ENCODE assay signal across 19 mouse cellular contexts in genomic region chr17:45296363-45296762, GRCm38 (mm10).
DNase-seq lines count a peak whose midpoint lies in the region; ATAC-seq and TF ChIP-seq lines count a peak whose summit lies in the region.
"Had no signal": no experiment of that assay in that cellular context is flagged by ENCODE, and none has a peak within 500 bp of the region (broad histone marks: within the 10 kb centered on the region; RNA-seq: fewer than 3 reads in every experiment).

No protein-coding gene starts in this region.

- H3K27me3 ChIP-seq in liver, postnatal 0 days (ENCODE audit: insufficient read depth, low read length): no peaks in the 10 kb centered on the region
- no peaks in the 10 kb centered on the region for H3K27me3 ChIP-seq in liver, embryonic 12.5 days (replicated peaks)
- no peaks in the 10 kb centered on the region for H3K27me3 ChIP-seq in MEL (ENCODE audit: control insufficient read depth in 1 of 2, insufficient read depth in 2 of 2, low read length in 2 of 2)
- H3K27me3 ChIP-seq: embryonic facial prominence, embryonic 13.5 days; forebrain, embryonic 12.5 days; liver, embryonic 13.5 days; neural tube, embryonic 15.5 days had no signal

- no peak for TF ChIP-seq POLR2A in MEL (IDR thresholded peaks at IDR 0.05; ENCODE audit: control insufficient read depth in 1 of 2, insufficient read depth in 1 of 2, low read depth in 1 of 2, low read length in 2 of 2, poor library complexity in 1 of 2)

- H3K4me3 ChIP-seq in gastrocnemius, adult 2 months: no peak overlapping the region
- no peak overlapping the region for H3K4me3 ChIP-seq in liver, postnatal 0 days (ENCODE audit: low read depth, low read length)
- no peak overlapping the region for H3K4me3 ChIP-seq in liver, embryonic 12.5 days
- no peak overlapping the region for H3K4me3 ChIP-seq in MEL (ENCODE audit: control insufficient read depth in 1 of 2, insufficient read depth in 1 of 2, low read depth in 2 of 2, low read length in 2 of 2)
- H3K4me3 ChIP-seq: embryonic facial prominence, embryonic 13.5 days; forebrain, embryonic 12.5 days; hindbrain, embryonic 10.5 days; liver, embryonic 13.5 days; neural tube, embryonic 15.5 days had no signal

- ATAC-seq in liver, postnatal 0 days: no peak
- no peak for ATAC-seq in liver, embryonic 12.5 days
- ATAC-seq in megakaryocyte, adult 5-6 weeks (ENCODE audit: poor library complexity, severe bottlenecking): no peak

- DNase-seq in gastrocnemius, adult 2 months: no peak
- DNase-seq in gastrocnemius, postnatal 36 days: no peak
- DNase-seq in liver, postnatal 0 days: no peak
- peak; percentile 34 for DNase-seq in MEL (ENCODE audit: low read depth, low spot score)
- peak; percentile 44 for DNase-seq in naive thymus-derived CD4-positive, alpha-beta T cell, adult 2 months (ENCODE audit: low read depth)
- DNase-seq in cerebellum, adult 9-10 months: no peak
- DNase-seq: adrenal gland, postnatal 25 days; cerebellum, adult 11 months; kidney, adult 8-10 months; liver, embryonic 13.5 days; retina, postnatal 1 day; thymus, postnatal 36 days had no signal

- intact Hi-C loops in gastrocnemius, adult 2 months (cut with DNase I): loop anchor here (2.0 kb wide), 1 partner anchor 78 kb away; no protein-coding TSS in a partner anchor
- intact Hi-C loops in gastrocnemius, postnatal 36 days (cut with DNase I): loop anchor here (5.0 kb wide), 1 partner anchor 76 kb away; no protein-coding TSS in a partner anchor

- H3K79me2 ChIP-seq in MEL (ENCODE audit: control insufficient read depth, insufficient read depth, low read length, poor library complexity): no peaks in the 10 kb centered on the region

- H3K4me1 ChIP-seq in liver, postnatal 0 days (ENCODE audit: insufficient read depth): no peaks in the 10 kb centered on the region
- no peaks in the 10 kb centered on the region for H3K4me1 ChIP-seq in liver, embryonic 12.5 days
- H3K4me1 ChIP-seq in MEL (ENCODE audit: control insufficient read depth in 1 of 2, insufficient read depth in 2 of 2, low read length in 2 of 2): no peaks in the 10 kb centered on the region
- H3K4me1 ChIP-seq: liver, embryonic 13.5 days; neural tube, embryonic 15.5 days had no signal

- no peak overlapping the region for H3K4me2 ChIP-seq in liver, postnatal 0 days (ENCODE audit: low read depth, low read length)
- no peak overlapping the region for H3K4me2 ChIP-seq in liver, embryonic 12.5 days
- H3K4me2 ChIP-seq: embryonic facial prominence, embryonic 13.5 days; forebrain, embryonic 12.5 days; heart, embryonic 11.5 days; liver, embryonic 13.5 days; neural tube, embryonic 15.5 days had no signal

- 64% methylated on average over 1 of the region's 1 CpGs for WGBS in liver, postnatal 0 days (ENCODE audit: insufficient replicate concordance)
- WGBS in liver, embryonic 12.5 days (ENCODE audit: insufficient replicate concordance): 32% methylated on average over 1 of the region's 1 CpGs

- TF ChIP-seq CTCF in gastrocnemius, adult 2 months (IDR thresholded peaks at IDR 0.05): peak; percentile 57
- TF ChIP-seq CTCF in liver, postnatal 0 days (IDR thresholded peaks at IDR 0.05; ENCODE audit: low read depth): peak; percentile 57
- TF ChIP-seq CTCF in MEL (IDR thresholded peaks at IDR 0.05 in 2 of 3, conservative IDR thresholded peaks at IDR 0.05 in 1 of 3; ENCODE audit: control insufficient read depth in 1 of 3, insufficient read depth in 1 of 3, low read depth in 2 of 3, low read length in 3 of 3, poor library complexity in 1 of 3, severe bottlenecking in 1 of 3): peak; percentile 28 to 52 (median 49); a peak in 5 of 6 replicates

- no peak overlapping the region for H3K9ac ChIP-seq in liver, postnatal 0 days (replicated peaks)
- H3K9ac ChIP-seq in liver, embryonic 12.5 days: no peak overlapping the region
- no peak overlapping the region for H3K9ac ChIP-seq in MEL (ENCODE audit: control insufficient read depth, low read depth, low read length, poor library complexity, severe bottlenecking)
- H3K9ac ChIP-seq: embryonic facial prominence, embryonic 13.5 days; forebrain, embryonic 12.5 days; liver, embryonic 13.5 days; neural tube, embryonic 15.5 days had no signal

- no peak overlapping the region for H3K27ac ChIP-seq in gastrocnemius, adult 2 months
- H3K27ac ChIP-seq in liver, postnatal 0 days (ENCODE audit: low read depth): no peak overlapping the region
- H3K27ac ChIP-seq in liver, embryonic 12.5 days: no peak overlapping the region
- H3K27ac ChIP-seq in MEL (ENCODE audit: control insufficient read depth, low read depth, low read length): no peak overlapping the region
- H3K27ac ChIP-seq: embryonic facial prominence, embryonic 13.5 days; forebrain, embryonic 12.5 days; hindbrain, embryonic 10.5 days; liver, embryonic 13.5 days; neural tube, embryonic 15.5 days had no signal

- H3K36me3 ChIP-seq in liver, postnatal 0 days (replicated peaks; ENCODE audit: insufficient read depth, low read length): no peaks in the 10 kb centered on the region
- no peaks in the 10 kb centered on the region for H3K36me3 ChIP-seq in liver, embryonic 12.5 days
- H3K36me3 ChIP-seq in MEL (ENCODE audit: control insufficient read depth in 1 of 2, insufficient read depth in 2 of 2, low read length in 2 of 2): no peaks in the 10 kb centered on the region
- H3K36me3 ChIP-seq: embryonic facial prominence, embryonic 13.5 days; forebrain, embryonic 12.5 days; hindbrain, embryonic 10.5 days; liver, embryonic 13.5 days; neural tube, embryonic 15.5 days had no signal

- H3K9me3 ChIP-seq in liver, postnatal 0 days (ENCODE audit: low read length): no peaks in the 10 kb centered on the region
- H3K9me3 ChIP-seq in liver, embryonic 12.5 days (replicated peaks): no peaks in the 10 kb centered on the region
- H3K9me3 ChIP-seq in MEL (replicated peaks; ENCODE audit: insufficient read depth, low read length): no peaks in the 10 kb centered on the region
- H3K9me3 ChIP-seq: embryonic facial prominence, embryonic 13.5 days; forebrain, embryonic 12.5 days; liver, embryonic 13.5 days; neural tube, embryonic 15.5 days had no signal

- no peak for TF ChIP-seq EP300 in liver, postnatal 0 days (IDR thresholded peaks at IDR 0.05; ENCODE audit: low read depth)
- TF ChIP-seq EP300 in MEL (IDR thresholded peaks at IDR 0.05; ENCODE audit: low read depth in 1 of 2, low read length in 2 of 2): no peak

- peak; percentile 33 for TF ChIP-seq RAD21 in MEL (IDR thresholded peaks at IDR 0.05; ENCODE audit: low read depth, low read length)

TF ChIP-seq in MEL, 35 proteins besides CTCF, POLR2A, EP300 and RAD21:
- TF ChIP-seq E2F4 (IDR thresholded peaks at IDR 0.05; ENCODE audit: borderline replicate concordance, low read depth, low read length) (no peak), USF1 (IDR thresholded peaks at IDR 0.05; ENCODE audit: low read depth, low read length) (no peak), MYB (IDR thresholded peaks at IDR 0.05; ENCODE audit: low read depth, low read length) (no peak), RCOR1 (IDR thresholded peaks at IDR 0.05; ENCODE audit: low read depth, low read length) (no peak), POLR2AphosphoS2 (IDR thresholded peaks at IDR 0.05; ENCODE audit: low read length) (no peak), GATA1 (IDR thresholded peaks at IDR 0.05; ENCODE audit: low read depth, low read length) (no peak), JUND (IDR thresholded peaks at IDR 0.05; ENCODE audit: low read depth, low read length) (no peak), USF2 (IDR thresholded peaks at IDR 0.05; ENCODE audit: borderline replicate concordance in 1 of 2, insufficient read depth in 1 of 2, low read depth in 1 of 2, low read length in 2 of 2) (no peak), ZC3H11A (IDR thresholded peaks at IDR 0.05; ENCODE audit: low read depth, low read length) (peak; percentile 20; the same call in 1 of the 2 replicates), HCFC1 (IDR thresholded peaks at IDR 0.05; ENCODE audit: low read depth, low read length) (no peak), ETS1 (IDR thresholded peaks at IDR 0.05; ENCODE audit: low read depth, low read length) (no peak), SMC3 (IDR thresholded peaks at IDR 0.05; ENCODE audit: low read depth, low read length) (peak; percentile 48), MAFK (IDR thresholded peaks at IDR 0.05; ENCODE audit: borderline replicate concordance, low read depth, low read length) (no peak), TBP (IDR thresholded peaks at IDR 0.05; ENCODE audit: low read depth, low read length) (no peak), TAL1 (IDR thresholded peaks at IDR 0.05; ENCODE audit: low read length) (no peak), TCF12 (IDR thresholded peaks at IDR 0.05; ENCODE audit: low read depth, low read length) (no peak), UBTF (IDR thresholded peaks at IDR 0.05; ENCODE audit: borderline replicate concordance, insufficient read depth, low read depth, low read length) (no peak), MAZ (IDR thresholded peaks at IDR 0.05; ENCODE audit: low read depth, low read length) (no peak)

Comparison
In these comparisons a context has a peak if more than half of its experiments do, and no peak if none do; other contexts are left out.
1. DNase-seq: peak in MEL (single experiment) and naive thymus-derived CD4-positive, alpha-beta T cell, adult 2 months (single experiment); none in gastrocnemius, adult 2 months (single experiment), gastrocnemius, postnatal 36 days (0 of 2), liver, postnatal 0 days (single experiment) and cerebellum, adult 9-10 months (single experiment).
2. Peak in every context shown above with its lines, with median percentiles within 50 percentile points of each other: CTCF ChIP-seq.